Mouse (Mus musculus): ENCODE results near the gene Hsd3b6. TPM values are rescaled to one million over a fixed set of nuclear protein-coding genes. Genes with fewer than 3 reads are reported as not detected.

Hsd3b6 gene
- total RNA-seq, 2 experiments from 2014 or later: not detected

Other genes starting within 250 kb of the Hsd3b6 start
- not detected for gene Gm10681, start 225.6 kb downstream of the Hsd3b6 start, total RNA-seq (2021)
- gene Hsd3b5, start 184.2 kb downstream of the Hsd3b6 start, total RNA-seq (2021): not detected
- not detected for gene Hsd3b2, start 89.9 kb downstream of the Hsd3b6 start, total RNA-seq (2021)
- under 1 TPM in 1 of 2 experiments, not detected in 1; 0.52 TPM for gene Hsd3b3, start 51.3 kb downstream of the Hsd3b6 start, total RNA-seq (2021)
- under 1 TPM in 1 of 2 experiments, not detected in 1; 0.16 TPM for gene Hsd3b1, start 45.4 kb upstream of the Hsd3b6 start, total RNA-seq (2021)
- under 1 TPM in 1 of 2 experiments, not detected in 1; 0.34 TPM for gene Hao2, start 78.8 kb upstream of the Hsd3b6 start, total RNA-seq (2021)

Data from gastrocnemius, postnatal 4 days (tissue).